Mouse (Mus musculus): Measurements from ENCODE around the gene Eif3f. TPM values are rescaled to one million over a fixed set of nuclear protein-coding genes. Genes with fewer than 3 reads are reported as not detected.

Eif3f gene
- 79.4 and 80.3 TPM in 2 replicates for polyA plus RNA-seq (2015; fragmentation: Nextera tagmentation; extraction: Ambion mirVana)

DNA sequence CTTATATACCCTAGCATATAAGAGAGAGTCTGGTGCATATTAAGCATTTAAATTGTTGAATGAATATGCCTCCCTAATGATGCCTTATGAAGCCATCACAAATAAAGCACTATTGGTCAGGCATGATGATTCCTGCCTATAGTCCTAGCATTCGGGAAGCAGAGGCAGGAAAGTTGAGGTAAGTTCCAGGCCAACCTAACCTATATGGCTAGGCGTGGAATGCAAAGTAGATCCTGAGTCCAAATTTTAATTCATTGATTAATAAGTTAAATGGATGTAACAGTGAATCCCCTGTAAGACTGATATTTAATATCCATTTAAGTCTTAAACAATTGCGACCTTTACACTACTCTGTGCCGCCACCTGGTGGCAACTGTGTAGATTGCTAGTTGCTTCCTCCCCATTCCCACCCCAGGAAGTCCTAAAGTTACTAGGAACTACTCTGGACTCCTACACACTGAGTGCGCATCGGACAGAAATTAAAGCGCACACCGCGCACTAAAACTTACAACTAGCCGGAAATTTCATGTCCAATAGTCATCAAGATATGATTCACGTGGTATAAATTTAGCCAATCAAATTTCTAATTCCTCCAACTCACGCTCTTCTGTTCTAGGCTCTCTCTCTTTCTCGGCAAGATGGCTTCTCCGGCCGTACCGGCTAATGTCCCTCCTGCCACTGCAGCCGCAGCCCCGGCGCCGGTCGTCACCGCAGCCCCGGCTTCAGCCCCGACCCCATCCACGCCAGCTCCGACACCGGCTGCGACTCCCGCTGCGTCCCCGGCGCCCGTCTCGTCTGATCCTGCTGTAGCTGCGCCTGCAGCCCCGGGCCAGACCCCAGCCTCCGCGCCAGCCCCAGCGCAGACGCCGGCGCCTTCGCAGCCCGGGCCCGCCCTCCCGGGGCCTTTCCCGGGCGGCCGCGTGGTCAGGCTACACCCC is at the start of gene Eif3f:
Gene Eif3f (plus strand): TSS at position 624 of the 938 bp plus-strand sequence.
- H3K9me3 ChIP-seq (ENCODE audit: control insufficient read depth, low read length), result no peaks in the 10 kb centered on the region
- H3K9ac ChIP-seq (ENCODE audit: low read length), result peak within 1 kb of the TSS; percentile 93
- peaks cover 11% of the 10 kb centered on the region for H3K4me1 ChIP-seq (replicated peaks; ENCODE audit: control insufficient read depth, insufficient read depth, low read length)
- ATAC-seq (ENCODE audit: low read depth), result peak; percentile 99
- H3K27ac ChIP-seq (ENCODE audit: low read length), result peak within 1 kb of the TSS; percentile 34
- 1% methylated on average over 50 of the region's 50 CpGs for WGBS
- peaks cover 14% of the 10 kb centered on the region for H3K36me3 ChIP-seq (ENCODE audit: control insufficient read depth, insufficient read depth, low read length)
- peak within 1 kb of the TSS; percentile 96 for H3K4me2 ChIP-seq (ENCODE audit: low read depth, low read length)
- no peaks in the 10 kb centered on the region for H3K27me3 ChIP-seq (ENCODE audit: control insufficient read depth, insufficient read depth, low read depth, low read length)
- peak within 1 kb of the TSS; percentile 83 for H3K4me3 ChIP-seq (ENCODE audit: low read length)

GRCm38 (mm10) chr7:108884906-108885305 is 49.3 kb upstream of the Eif3f start, which contains the start of gene Olfr518:
Olfr518 (minus strand) TSS chr7:108885006.
- no peak within 1 kb of the TSS for H3K4me2 ChIP-seq (ENCODE audit: low read depth, low read length)
- 66% methylated on average over 4 of the region's 4 CpGs for WGBS
- H3K4me3 ChIP-seq (ENCODE audit: low read length), result no peak within 1 kb of the TSS
- no peaks in the 10 kb centered on the region for H3K4me1 ChIP-seq (replicated peaks; ENCODE audit: control insufficient read depth, insufficient read depth, low read length)
- H3K27ac ChIP-seq (ENCODE audit: low read length), result no peak within 1 kb of the TSS
- ATAC-seq (ENCODE audit: low read depth), result no peak
- no peaks in the 10 kb centered on the region for H3K9me3 ChIP-seq (ENCODE audit: control insufficient read depth, low read length)
- no peak within 1 kb of the TSS for H3K9ac ChIP-seq (ENCODE audit: low read length)
- H3K27me3 ChIP-seq (ENCODE audit: control insufficient read depth, insufficient read depth, low read depth, low read length), result no peaks in the 10 kb centered on the region
- H3K36me3 ChIP-seq (ENCODE audit: control insufficient read depth, insufficient read depth, low read length), result no peaks in the 10 kb centered on the region

DNA sequence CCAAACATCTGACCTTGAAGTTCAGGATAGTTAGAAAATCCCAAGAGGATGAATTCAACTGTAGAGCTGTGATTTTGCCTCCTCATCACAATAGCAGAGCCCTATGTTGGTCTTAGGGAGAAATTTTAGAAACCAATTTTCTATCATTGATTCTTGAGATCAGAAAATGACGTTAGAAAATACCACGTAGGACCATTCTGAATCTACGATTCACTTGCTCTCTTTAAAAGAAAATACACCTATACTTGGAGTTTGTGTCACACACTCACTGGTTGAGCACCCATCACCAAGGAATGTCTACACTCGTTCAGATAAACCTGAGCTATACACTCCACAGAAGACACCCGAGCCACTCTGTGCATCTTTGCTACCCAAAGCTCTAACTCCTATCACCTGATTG is 39.9 kb upstream of the Eif3f start, which contains the start of gene Olfr519:
Gene Olfr519 (minus strand): TSS at position 101 of the 400 bp plus-strand sequence.
- no peak for ATAC-seq (ENCODE audit: low read depth)
- Histone ChIP-seq H3K27ac (ENCODE audit: low read length) (no peak within 1 kb of the TSS), H3K36me3 (ENCODE audit: control insufficient read depth, insufficient read depth, low read length) (no peaks in the 10 kb centered on the region), H3K9me3 (ENCODE audit: control insufficient read depth, low read length) (no peaks in the 10 kb centered on the region), H3K4me2 (ENCODE audit: low read depth, low read length) (no peak within 1 kb of the TSS), H3K4me3 (ENCODE audit: low read length) (no peak within 1 kb of the TSS), H3K4me1 (replicated peaks; ENCODE audit: control insufficient read depth, insufficient read depth, low read length) (no peaks in the 10 kb centered on the region), H3K9ac (ENCODE audit: low read length) (no peak within 1 kb of the TSS), H3K27me3 (ENCODE audit: control insufficient read depth, insufficient read depth, low read depth, low read length) (no peaks in the 10 kb centered on the region)
- 80% methylated on average over 5 of the region's 5 CpGs for WGBS

DNA sequence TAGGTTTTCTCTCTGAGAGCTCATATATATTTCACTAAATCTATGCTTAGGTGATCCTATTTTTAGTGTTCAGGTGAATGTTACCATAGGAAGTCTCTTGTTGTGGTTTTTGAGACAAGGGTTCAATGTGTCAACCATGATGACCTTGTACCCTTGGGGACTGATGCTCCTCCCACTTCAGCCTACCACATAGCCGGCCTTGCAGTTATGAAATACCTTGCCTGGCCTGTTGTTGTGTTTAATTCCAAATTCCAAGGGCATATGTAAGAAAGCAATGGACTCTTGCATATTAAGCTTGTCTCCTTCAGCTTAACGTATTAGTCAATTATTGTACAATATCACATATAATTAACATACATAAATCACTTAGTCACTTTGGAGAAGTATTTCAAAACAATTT is 30.2 kb upstream of the Eif3f start:
- Histone ChIP-seq H3K36me3 (ENCODE audit: control insufficient read depth, insufficient read depth, low read length) (no peaks in the 10 kb centered on the region), H3K4me1 (replicated peaks; ENCODE audit: control insufficient read depth, insufficient read depth, low read length) (no peaks in the 10 kb centered on the region), H3K27ac (ENCODE audit: low read length) (no peak overlapping the region), H3K9me3 (ENCODE audit: control insufficient read depth, low read length) (no peaks in the 10 kb centered on the region), H3K27me3 (ENCODE audit: control insufficient read depth, insufficient read depth, low read depth, low read length) (no peaks in the 10 kb centered on the region), H3K9ac (ENCODE audit: low read length) (no peak overlapping the region), H3K4me3 (ENCODE audit: low read length) (no peak overlapping the region), H3K4me2 (ENCODE audit: low read depth, low read length) (no peak overlapping the region)
- 77% methylated on average over 2 of the region's 2 CpGs for WGBS
- ATAC-seq (ENCODE audit: low read depth), result no peak

- 60% methylated on average over 4 of the region's 4 CpGs for WGBS
- Histone ChIP-seq H3K9me3 (ENCODE audit: control insufficient read depth, low read length) (no peaks in the 10 kb centered on the region), H3K4me3 (ENCODE audit: low read length) (no peak overlapping the region), H3K4me2 (ENCODE audit: low read depth, low read length) (no peak overlapping the region), H3K4me1 (replicated peaks; ENCODE audit: control insufficient read depth, insufficient read depth, low read length) (no peaks in the 10 kb centered on the region), H3K27me3 (ENCODE audit: control insufficient read depth, insufficient read depth, low read depth, low read length) (no peaks in the 10 kb centered on the region), H3K9ac (ENCODE audit: low read length) (no peak overlapping the region), H3K27ac (ENCODE audit: low read length) (no peak overlapping the region), H3K36me3 (ENCODE audit: control insufficient read depth, insufficient read depth, low read length) (no peaks in the 10 kb centered on the region)
- no peak for ATAC-seq (ENCODE audit: low read depth)
Observed at GRCm38 (mm10) chr7:108927043-108927442, 7.2 kb upstream of the Eif3f start.

DNA sequence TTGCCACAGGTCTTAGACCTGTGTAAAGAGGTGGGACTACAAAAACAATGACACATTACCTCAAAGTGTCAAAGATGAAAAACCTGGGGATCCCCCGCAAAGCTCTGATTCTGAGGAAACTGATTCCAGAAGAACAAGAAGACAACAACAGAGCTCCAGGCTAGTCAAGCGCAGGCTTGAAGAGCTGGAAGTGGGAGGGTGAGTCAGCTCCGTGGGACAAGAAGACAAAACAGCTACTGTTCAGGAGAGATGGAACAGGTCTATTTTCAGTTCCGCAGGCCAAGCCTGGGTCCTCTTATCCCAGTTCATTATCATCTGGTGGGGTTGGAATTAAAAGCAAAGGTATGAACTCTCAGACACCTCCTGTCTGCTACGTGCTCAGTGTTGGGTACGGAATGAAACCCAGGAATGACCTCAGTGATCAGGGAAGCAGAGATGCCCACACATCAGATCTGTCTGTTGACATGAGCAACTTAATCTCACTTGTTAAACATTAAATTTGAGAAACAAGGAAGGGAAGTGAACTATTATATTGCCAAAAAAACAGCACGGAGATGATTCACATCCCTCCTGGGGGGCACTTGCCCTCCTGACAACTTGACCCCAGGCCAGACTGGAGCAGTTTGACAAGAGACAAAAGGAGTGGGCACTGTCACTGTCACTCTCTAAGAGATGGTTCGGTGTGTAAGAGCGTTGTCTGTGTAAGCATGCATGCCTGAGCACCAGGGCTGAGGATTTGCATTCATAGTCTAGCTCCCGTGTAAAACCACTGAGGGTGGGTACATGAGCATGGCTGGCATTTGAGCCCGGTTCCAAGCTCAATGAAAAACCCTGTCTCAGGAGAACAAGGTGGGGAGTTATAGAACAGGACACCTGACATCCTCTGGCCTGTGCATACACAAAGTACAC is 5.7 kb upstream of the Eif3f start:
- H3K4me3 ChIP-seq (ENCODE audit: low read length), result no peak overlapping the region
- no peak overlapping the region for H3K4me2 ChIP-seq (ENCODE audit: low read depth, low read length)
- no peak overlapping the region for H3K27ac ChIP-seq (ENCODE audit: low read length)

GRCm38 (mm10) chr7:108929726-108930393 is 4.4 kb upstream of the Eif3f start, which contains the start of gene Nlrp10:
Nlrp10 (minus strand) TSS chr7:108930178.
- Histone ChIP-seq H3K4me3 (ENCODE audit: low read length) (no peak within 1 kb of the TSS), H3K27ac (ENCODE audit: low read length) (no peak within 1 kb of the TSS), H3K4me2 (ENCODE audit: low read depth, low read length) (no peak within 1 kb of the TSS), H3K4me1 (replicated peaks; ENCODE audit: control insufficient read depth, insufficient read depth, low read length) (no peaks in the 10 kb centered on the region; the same call in 1 of the 2 replicates), H3K9me3 (ENCODE audit: control insufficient read depth, low read length) (no peaks in the 10 kb centered on the region), H3K36me3 (ENCODE audit: control insufficient read depth, insufficient read depth, low read length) (no peaks in the 10 kb centered on the region), H3K27me3 (ENCODE audit: control insufficient read depth, insufficient read depth, low read depth, low read length) (no peaks in the 10 kb centered on the region), H3K9ac (ENCODE audit: low read length) (no peak within 1 kb of the TSS)
- 46% methylated on average over 6 of the region's 6 CpGs for WGBS
- no peak for ATAC-seq (ENCODE audit: low read depth)

More for the DNA sequence above, 5.7 kb upstream of the Eif3f start:
- H3K4me1 ChIP-seq (replicated peaks; ENCODE audit: control insufficient read depth, insufficient read depth, low read length), result no peaks in the 10 kb centered on the region
- no peaks in the 10 kb centered on the region for H3K36me3 ChIP-seq (ENCODE audit: control insufficient read depth, insufficient read depth, low read length)
- no peaks in the 10 kb centered on the region for H3K27me3 ChIP-seq (ENCODE audit: control insufficient read depth, insufficient read depth, low read depth, low read length)
- ATAC-seq (ENCODE audit: low read depth), result no peak
- WGBS, result 71% methylated on average over 11 of the region's 11 CpGs
- H3K9me3 ChIP-seq (ENCODE audit: control insufficient read depth, low read length), result no peaks in the 10 kb centered on the region
- no peak overlapping the region for H3K9ac ChIP-seq (ENCODE audit: low read length)

DNA sequence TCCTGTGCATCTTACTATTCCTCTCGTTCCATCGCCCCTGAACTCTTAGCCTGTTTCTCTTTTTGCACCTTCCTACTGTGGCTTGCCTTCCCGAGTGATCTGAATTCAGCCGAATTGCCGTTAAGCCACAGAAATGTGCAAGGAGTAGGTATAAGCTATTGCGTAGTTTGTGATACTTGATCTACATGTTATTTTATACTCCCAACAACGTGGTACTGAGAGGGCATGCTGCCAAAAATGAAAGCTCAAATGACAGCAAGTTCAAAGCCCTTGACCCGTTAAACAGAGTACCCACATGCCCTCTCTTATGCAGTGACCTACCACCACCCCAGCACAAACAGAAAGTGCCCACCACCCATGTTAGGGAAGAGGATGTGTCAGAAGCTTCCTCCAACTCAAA is 619 bp downstream of the Eif3f start:
- Histone ChIP-seq H3K9me3 (ENCODE audit: control insufficient read depth, low read length) (no peaks in the 10 kb centered on the region), H3K4me3 (ENCODE audit: low read length) (peak overlapping the region; percentile 83), H3K27me3 (ENCODE audit: control insufficient read depth, insufficient read depth, low read depth, low read length) (no peaks in the 10 kb centered on the region), H3K27ac (ENCODE audit: low read length) (peak overlapping the region; percentile 34), H3K36me3 (ENCODE audit: control insufficient read depth, insufficient read depth, low read length) (peaks cover 20% of the 10 kb centered on the region), H3K9ac (ENCODE audit: low read length) (peak overlapping the region; percentile 93), H3K4me1 (replicated peaks; ENCODE audit: control insufficient read depth, insufficient read depth, low read length) (peaks cover 11% of the 10 kb centered on the region), H3K4me2 (ENCODE audit: low read depth, low read length) (peak overlapping the region; percentile 96)
- no peak for ATAC-seq (ENCODE audit: low read depth)
- WGBS, result 1% methylated on average over 8 of the region's 8 CpGs
